Mouse (Mus musculus) heart, embryonic 16.5 days (tissue): Measurements from ENCODE around the gene Lrp1. TPM values are rescaled to one million over a fixed set of nuclear protein-coding genes. Genes with fewer than 3 reads are reported as not detected.

Experiments
- ATAC-seq: fragments of 200-750 bp; cut with Nextera tagmentation; replicated peaks from 2 replicates; pipeline ENCODE4 v1.8.0; 2017; ENCODE audit warnings: moderate number of reproducible peaks; ENCODE audit not compliant: insufficient read depth, low FRiP score; ENCODE audit errors: extremely low read depth
- H3K27ac ChIP-seq: fragments of 300-500 bp; sonication (generic); 2 replicates; pipeline ENCODE4 v1.5.1; 2014; ENCODE audit warnings: mild to moderate bottlenecking, low read length, control low read depth, moderate library complexity
- H3K27me3 ChIP-seq: fragments of 300-500 bp; sonication (generic); 2 replicates; pipeline ENCODE4 v1.6.1; 2014; ENCODE audit warnings: low read length, mixed read lengths; ENCODE audit not compliant: control insufficient read depth, insufficient read depth
- H3K36me3 ChIP-seq: fragments of 300-500 bp; sonication (generic); 2 replicates; pipeline ENCODE4 v1.6.1; 2014; ENCODE audit not compliant: control insufficient read depth, insufficient read depth
- H3K4me1 ChIP-seq: fragments of 300-500 bp; sonication (generic); 2 replicates; pipeline ENCODE4 v1.6.1; 2014; ENCODE audit warnings: low read length, mixed read lengths; ENCODE audit not compliant: control insufficient read depth, insufficient read depth
- H3K4me2 ChIP-seq: fragments of 300-500 bp; sonication (generic); 2 replicates; pipeline ENCODE4 v1.6.1; 2014; ENCODE audit warnings: low read depth, mild to moderate bottlenecking, control low read depth, low read length
- H3K4me3 ChIP-seq: fragments of 300-500 bp; sonication (generic); 2 replicates; pipeline ENCODE4 v1.5.1; 2014; ENCODE audit warnings: mild to moderate bottlenecking, control low read depth, low read length
- H3K9ac ChIP-seq: fragments of 300-500 bp; sonication (generic); 2 replicates; pipeline ENCODE4 v1.6.1; 2014; ENCODE audit warnings: low read length, control low read depth
- H3K9me3 ChIP-seq: fragments of 300-500 bp; sonication (generic); replicated peaks from 2 replicates; pipeline ENCODE4 v1.6.1; 2016; ENCODE audit warnings: low read length; ENCODE audit not compliant: control insufficient read depth
- WGBS: fragments of 180-500 bp; shearing (Covaris S2); extraction: QIAGEN DNeasy Blood & Tissue Kit; methylation state at CpG from one replicate; pipeline ENCODE4 v1.1.7; 2014; 5-methylcytosine and 5-hydroxymethylcytosine counted together
- polyA plus RNA-seq: library from polyadenylated mRNA; unstranded; fragments of >200 nt; fragmentation: Nextera tagmentation; extraction: Ambion mirVana; gene quantifications from 2 replicates; pipeline ENCODE4 v1.2.1, GENCODE M21; 2015

Gene Lrp1
- polyA plus RNA-seq, 1 experiment from 2014 or later = 33.4 TPM

- Histone ChIP-seq H3K4me1 (no peaks in the 10 kb centered on the region), H3K9ac (no peak overlapping the region), H3K27ac (no peak overlapping the region), H3K4me3 (no peak overlapping the region), H3K27me3 (no peaks in the 10 kb centered on the region), H3K4me2 (no peak overlapping the region), H3K9me3 (no peaks in the 10 kb centered on the region), H3K36me3 (peaks cover 8% of the 10 kb centered on the region)
- 82% methylated on average over 9 of the region's 9 CpGs for WGBS
- ATAC-seq = no peak
Measured at GRCm38 (mm10) chr10:127577156-127577555, 43.8 kb downstream of the Lrp1 start.

DNA sequence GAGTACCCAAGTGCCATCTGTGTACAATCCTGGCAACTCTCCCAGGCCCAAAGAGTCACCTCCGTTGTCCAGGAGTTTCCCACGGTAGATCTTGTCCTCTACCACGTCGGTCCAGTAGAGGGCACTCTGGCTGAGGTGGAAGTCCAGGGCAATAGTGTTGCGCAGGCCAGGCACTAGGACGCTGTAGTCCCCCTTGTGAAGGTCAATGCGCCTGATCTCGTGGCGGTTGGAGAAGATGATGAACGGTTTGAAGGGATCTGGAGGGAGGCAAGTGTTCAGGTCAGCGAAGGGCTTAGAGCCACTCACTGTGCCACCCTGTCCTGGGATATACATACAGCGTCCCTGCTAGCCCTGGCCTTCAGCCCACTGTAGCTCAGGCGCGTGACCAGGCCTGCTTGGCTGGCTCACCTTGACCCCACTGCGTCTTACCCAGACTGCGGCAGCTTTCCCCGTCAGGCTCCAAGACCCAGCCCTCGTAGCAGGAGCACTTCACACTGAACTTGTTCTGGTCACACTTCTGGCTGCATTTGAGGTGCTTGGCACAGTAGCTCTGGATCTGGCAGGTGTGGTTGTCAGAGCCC lies 44.5 kb downstream of the Lrp1 start:
- no peak overlapping the region for H3K4me3 ChIP-seq
- H3K27ac ChIP-seq = no peak overlapping the region
- H3K4me2 ChIP-seq = no peak overlapping the region
- H3K9ac ChIP-seq = no peak overlapping the region
- WGBS = 53% methylated on average over 18 of the region's 18 CpGs
- no peaks in the 10 kb centered on the region for H3K9me3 ChIP-seq
- H3K27me3 ChIP-seq = no peaks in the 10 kb centered on the region
- no peak; the same call in 1 of the 2 replicates for ATAC-seq
- H3K4me1 ChIP-seq = no peaks in the 10 kb centered on the region
- peaks cover 8% of the 10 kb centered on the region for H3K36me3 ChIP-seq

GRCm38 (mm10) chr10:127575741-127576140 lies 45.2 kb downstream of the Lrp1 start:
- no peak overlapping the region for H3K4me2 ChIP-seq
- no peaks in the 10 kb centered on the region for H3K27me3 ChIP-seq
- no peak overlapping the region for H3K9ac ChIP-seq
- H3K36me3 ChIP-seq = peaks cover 5% of the 10 kb centered on the region
- WGBS = 84% methylated on average over 7 of the region's 7 CpGs
- no peaks in the 10 kb centered on the region for H3K9me3 ChIP-seq
- H3K4me1 ChIP-seq = no peaks in the 10 kb centered on the region
- H3K27ac ChIP-seq = no peak overlapping the region
- ATAC-seq = no peak
- H3K4me3 ChIP-seq = no peak overlapping the region

DNA sequence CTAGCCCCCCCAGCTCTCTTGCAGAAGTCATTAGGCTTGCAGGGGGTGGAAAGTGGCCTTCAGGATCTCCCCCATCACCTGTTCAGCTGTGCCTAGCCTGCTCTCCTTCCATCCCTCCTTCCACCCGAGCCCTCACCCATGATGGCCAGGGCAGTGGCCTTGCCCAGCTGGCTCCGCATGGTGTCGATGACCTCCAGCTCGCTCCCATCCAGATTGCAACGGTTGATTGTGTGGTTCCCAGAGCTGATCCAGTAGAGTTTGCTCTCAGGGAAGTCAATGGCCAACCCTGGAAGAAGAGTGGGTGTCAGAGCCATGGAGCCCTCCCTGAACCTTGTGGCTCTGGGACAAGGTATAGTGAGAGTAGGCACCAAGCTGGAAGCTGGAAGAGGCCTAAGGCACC lies 48.7 kb downstream of the Lrp1 start:
- Histone ChIP-seq H3K4me1 (no peaks in the 10 kb centered on the region), H3K4me3 (no peak overlapping the region), H3K4me2 (no peak overlapping the region), H3K9me3 (no peaks in the 10 kb centered on the region), H3K9ac (no peak overlapping the region), H3K27ac (no peak overlapping the region), H3K27me3 (no peaks in the 10 kb centered on the region), H3K36me3 (peaks cover 5% of the 10 kb centered on the region)
- 89% methylated on average over 5 of the region's 5 CpGs for WGBS
- ATAC-seq = no peak

DNA sequence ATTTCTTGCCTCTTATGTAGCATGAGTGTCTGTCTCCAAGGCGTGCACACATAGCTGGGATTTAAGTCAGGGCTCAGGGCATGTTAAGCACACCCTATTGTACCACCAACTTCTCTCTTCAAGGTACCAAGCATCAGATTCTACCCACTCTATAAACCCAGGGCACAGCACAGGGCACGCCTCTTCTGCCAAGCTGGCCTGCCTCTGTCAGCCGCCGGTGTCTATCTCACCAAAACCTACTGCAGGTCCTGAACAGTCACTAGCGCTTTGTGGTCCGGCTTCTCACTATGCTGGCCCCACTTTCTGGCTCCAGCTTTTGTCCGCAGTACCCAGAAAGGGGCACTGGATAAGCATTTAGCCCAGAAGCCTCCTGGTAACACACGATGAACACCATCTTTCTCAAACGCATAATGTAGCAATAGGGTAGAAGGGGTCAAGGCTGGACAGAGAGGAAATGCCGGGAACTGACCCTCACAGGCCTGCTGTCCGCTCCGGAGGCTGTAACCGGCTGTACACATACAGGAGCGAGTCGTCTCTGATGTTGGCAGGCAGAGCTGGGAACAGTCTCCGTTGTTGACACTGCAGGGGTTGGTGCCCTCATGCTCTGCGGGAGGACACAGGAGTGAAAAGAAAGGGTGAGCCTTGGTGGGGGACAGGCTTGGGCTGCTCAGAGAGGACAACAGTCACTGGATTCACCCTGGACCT lies 49.9 kb downstream of the Lrp1 start:
- H3K9me3 ChIP-seq = no peaks in the 10 kb centered on the region
- H3K36me3 ChIP-seq = peaks cover 5% of the 10 kb centered on the region
- 87% methylated on average over 17 of the region's 17 CpGs for WGBS
- H3K9ac ChIP-seq = no peak overlapping the region
- no peaks in the 10 kb centered on the region for H3K27me3 ChIP-seq
- no peaks in the 10 kb centered on the region for H3K4me1 ChIP-seq
- no peak overlapping the region for H3K4me2 ChIP-seq
- H3K4me3 ChIP-seq = no peak overlapping the region
- ATAC-seq = no peak
- no peak overlapping the region for H3K27ac ChIP-seq

DNA sequence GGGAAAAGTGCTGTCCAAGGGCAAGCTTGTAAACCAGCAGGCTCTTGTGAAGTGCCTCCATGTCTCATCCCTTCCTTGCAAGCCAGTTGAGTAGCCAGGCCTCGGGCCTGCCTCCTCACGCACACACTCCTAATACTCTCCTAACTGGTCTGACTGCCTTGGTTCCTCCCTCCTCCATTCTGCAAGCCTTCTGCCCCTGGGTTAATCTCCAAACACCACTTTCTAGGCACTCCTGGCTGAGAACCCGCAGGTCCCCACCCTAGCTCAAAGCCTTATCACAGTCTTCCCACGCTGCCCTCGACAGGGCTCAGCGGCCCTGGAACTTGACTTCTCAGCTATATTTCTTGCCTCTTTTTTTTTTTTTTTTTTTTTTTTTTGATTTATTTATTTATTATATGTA lies 50.6 kb downstream of the Lrp1 start:
- Histone ChIP-seq H3K9me3 (no peaks in the 10 kb centered on the region), H3K9ac (no peak overlapping the region), H3K4me3 (no peak overlapping the region), H3K4me1 (no peaks in the 10 kb centered on the region), H3K27me3 (no peaks in the 10 kb centered on the region), H3K4me2 (no peak overlapping the region), H3K36me3 (peaks cover 3% of the 10 kb centered on the region), H3K27ac (0 out of 2 replicates have a peak overlapping the region, but pooled peaks have one; percentile 18)
- ATAC-seq = no peak
- 58% methylated on average over 6 of the region's 6 CpGs for WGBS

GRCm38 (mm10) chr10:127569450-127569849 lies 51.5 kb downstream of the Lrp1 start:
- WGBS = 18% methylated on average over 3 of the region's 3 CpGs
- H3K27ac ChIP-seq = no peak overlapping the region
- ATAC-seq = 0 out of 2 replicates have a peak, but pooled peaks have one; percentile 14

GRCm38 (mm10) chr10:127566553-127567326 lies 54.2 kb downstream of the Lrp1 start:
- H3K36me3 ChIP-seq = no peaks in the 10 kb centered on the region
- 93% methylated on average over 28 of the region's 28 CpGs for WGBS

More at GRCm38 (mm10) chr10:127569450-127569849, 51.5 kb downstream of the Lrp1 start:
- no peak overlapping the region for H3K9ac ChIP-seq
- no peak overlapping the region for H3K4me3 ChIP-seq
- H3K4me1 ChIP-seq = peaks cover 1% of the 10 kb centered on the region
- no peaks in the 10 kb centered on the region for H3K27me3 ChIP-seq
- H3K9me3 ChIP-seq = no peaks in the 10 kb centered on the region
- no peaks in the 10 kb centered on the region for H3K36me3 ChIP-seq
- no peak overlapping the region for H3K4me2 ChIP-seq

GRCm38 (mm10) chr10:127564301-127564700 lies 56.6 kb downstream of the Lrp1 start:
- no peaks in the 10 kb centered on the region for H3K9me3 ChIP-seq
- peak; percentile 88 for ATAC-seq
- no peak overlapping the region for H3K4me3 ChIP-seq
- H3K9ac ChIP-seq = no peak overlapping the region
- H3K27ac ChIP-seq = 0 out of 2 replicates have a peak overlapping the region, but pooled peaks have one; percentile 4
- 0 out of 2 replicates have a peak overlapping the region, but pooled peaks have one; percentile 1 for H3K4me2 ChIP-seq
- 0 out of 2 replicates have a peak, but pooled peaks cover 3% of the 10 kb centered on the region for H3K36me3 ChIP-seq
- WGBS = 19% methylated on average over 13 of the region's 13 CpGs
- H3K4me1 ChIP-seq = peaks cover 6% of the 10 kb centered on the region
- no peaks in the 10 kb centered on the region for H3K27me3 ChIP-seq

More at GRCm38 (mm10) chr10:127566553-127567326, 54.2 kb downstream of the Lrp1 start:
- Histone ChIP-seq H3K27me3 (no peaks in the 10 kb centered on the region), H3K9me3 (no peaks in the 10 kb centered on the region), H3K4me1 (peaks cover 6% of the 10 kb centered on the region), H3K4me3 (no peak overlapping the region), H3K4me2 (no peak overlapping the region), H3K27ac (no peak overlapping the region), H3K9ac (no peak overlapping the region)
- ATAC-seq = no peak
